In the genomic region with DNA sequence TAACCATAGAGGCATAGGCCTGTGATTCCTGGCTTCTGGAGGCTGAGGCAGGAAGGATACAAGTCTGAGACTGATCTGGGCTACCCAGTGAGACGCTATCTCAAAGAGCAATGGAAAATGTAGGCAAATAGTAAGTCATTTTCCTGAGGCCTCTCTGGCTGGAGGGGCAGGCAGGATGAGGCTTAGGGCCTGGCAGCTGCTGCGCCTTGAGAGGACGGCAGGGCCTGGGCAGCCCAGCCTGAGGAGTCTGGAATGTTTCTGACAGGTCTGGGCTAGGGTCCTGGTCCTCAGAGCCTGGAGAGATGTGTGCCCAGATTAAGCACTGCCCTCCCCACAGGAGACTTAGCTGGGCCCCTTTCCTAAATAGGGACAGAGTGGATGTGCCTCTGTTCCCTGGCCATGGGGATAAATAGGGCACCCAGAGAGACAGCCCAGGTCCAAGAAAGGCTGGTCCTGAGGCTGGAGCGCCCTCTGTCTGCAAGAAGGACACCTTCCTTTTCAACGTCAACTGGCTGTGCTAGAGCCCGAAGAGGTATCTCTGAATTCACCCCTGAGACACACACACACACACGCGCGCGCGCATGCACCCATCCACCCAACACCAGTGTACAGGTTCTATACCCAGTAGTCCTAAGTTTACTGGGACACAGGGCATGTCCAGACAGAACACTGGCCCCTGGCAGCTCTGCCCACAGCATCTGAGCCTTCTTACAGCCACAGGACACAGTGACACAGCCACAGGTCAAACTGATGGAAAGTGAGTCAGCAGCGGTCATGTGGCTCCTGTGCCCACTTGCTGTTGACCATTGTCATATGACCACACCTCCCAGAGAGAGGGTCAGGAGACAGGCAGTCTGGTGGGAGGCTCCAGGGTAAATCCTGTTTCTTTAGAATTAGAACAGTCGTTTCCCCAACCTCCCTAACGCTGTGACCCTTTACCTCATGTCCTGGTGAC, we compare ENCODE assay signal across 8 mouse cellular contexts. TPM values are rescaled to one million over a fixed set of nuclear protein-coding genes. Genes with fewer than 3 reads are reported as not detected.
A peak's percentile ranks its signal among the peaks of the same experiment; 100 is the strongest.
DNase-seq lines count a peak whose midpoint lies in the region; ATAC-seq and TF ChIP-seq lines count a peak whose summit lies in the region.

No protein-coding gene starts in this region.

- H3K27me3 ChIP-seq in heart, adult 2 months (ENCODE audit: control insufficient read depth, insufficient read depth, low read length) = no peaks in the 10 kb centered on the region
- H3K27me3 ChIP-seq in intestine, embryonic 15.5 days (replicated peaks) = no peaks in the 10 kb centered on the region

- intact Hi-C loops in heart, adult 2 months (cut with DNase I) = no loop called here

- 0 out of 2 replicates have a peak, but pooled peaks have one; percentile 34 for ATAC-seq in intestine, embryonic 15.5 days

- WGBS in heart, adult 2 months = 62% methylated on average over 14 of the region's 14 CpGs
- 59% methylated on average over 14 of the region's 14 CpGs for WGBS in intestine, embryonic 15.5 days

- no peak overlapping the region for H3K4me3 ChIP-seq in heart, adult 2 months
- no peak overlapping the region for H3K4me3 ChIP-seq in intestine, embryonic 15.5 days (replicated peaks)

- H3K4me2 ChIP-seq in intestine, embryonic 15.5 days (replicated peaks) = no peak overlapping the region

- peak in 1 of 2 experiments; percentile 34 for DNase-seq in heart, adult 2 months
- DNase-seq in heart, adult 8-10 months (ENCODE audit: low spot score) = no peak
- DNase-seq in 3T3-L1 (ENCODE audit: low read depth, low spot score) (peak; percentile 47), adipocyte (ENCODE audit: low spot score) (peak; percentile 8)
- DNase-seq in embryo, embryonic 10 days (ENCODE audit: low spot score) = peak; percentile 69
- peak; percentile 43 for DNase-seq in lung, postnatal 14 days
- DNase-seq in urinary bladder, postnatal 25 days (ENCODE audit: low spot score) = peak; percentile 42

- peak; percentile 61 for TF ChIP-seq CTCF in heart, adult 2 months (IDR thresholded peaks at IDR 0.05)

- no peaks in the 10 kb centered on the region for H3K9me3 ChIP-seq in intestine, embryonic 15.5 days

- TF ChIP-seq POLR2A in heart, adult 2 months (IDR thresholded peaks at IDR 0.05; ENCODE audit: insufficient read depth, low read depth, low read length) = no peak

- no peaks in the 10 kb centered on the region for H3K36me3 ChIP-seq in heart, adult 2 months (ENCODE audit: control insufficient read depth, insufficient read depth, low read length)
- H3K36me3 ChIP-seq in intestine, embryonic 15.5 days = no peaks in the 10 kb centered on the region

- no peak overlapping the region for H3K9ac ChIP-seq in heart, adult 2 months (ENCODE audit: low read depth, low read length)
- H3K9ac ChIP-seq in intestine, embryonic 15.5 days = no peak overlapping the region

- TF ChIP-seq EP300 in heart, adult 2 months (IDR thresholded peaks at IDR 0.05; ENCODE audit: insufficient read depth, low read depth, low read length) = no peak

- H3K4me1 ChIP-seq in heart, adult 2 months (ENCODE audit: control insufficient read depth, insufficient read depth, low read length) = no peaks in the 10 kb centered on the region; the same call in 1 of the 2 replicates
- H3K4me1 ChIP-seq in intestine, embryonic 15.5 days (replicated peaks) = no peaks in the 10 kb centered on the region

- H3K79me2 ChIP-seq in heart, adult 2 months (replicated peaks; ENCODE audit: control insufficient read depth, insufficient read depth, low read length) = no peaks in the 10 kb centered on the region

- H3K27ac ChIP-seq in heart, adult 2 months = no peak overlapping the region
- H3K27ac ChIP-seq in intestine, embryonic 15.5 days = no peak overlapping the region

RNA-seq across cellular contexts. Expression of a gene that starts 9.3 kb away (rescaled TPM):
- total RNA-seq in heart, adult 2 months (2021) = 1 to 10 TPM in 1 of 2 experiments, under 1 TPM in 1; 0.61 to 1.5 TPM
- polyA plus RNA-seq in heart, adult 2 months (2012; rRNA removed) = 1.4 and 1.6 TPM in 2 replicates
- 1 to 10 TPM in 3 of 4 experiments, under 1 TPM in 1; 0.84 to 2.7 (median 1.6) TPM for total RNA-seq in heart, adult 8-10 months (2022)
- polyA plus RNA-seq in intestine, embryonic 15.5 days (2015; fragmentation: Nextera tagmentation; extraction: Ambion mirVana) = 1.1 TPM in 2 replicates

RNA-seq across cellular contexts. Expression of a gene that starts 40.9 kb away (rescaled TPM):
- under 1 TPM; 0.30 to 0.42 TPM for total RNA-seq in heart, adult 2 months (2021)
- 0.15 and 0.23 TPM in 2 replicates for polyA plus RNA-seq in heart, adult 2 months (2012; rRNA removed)
- total RNA-seq in heart, adult 8-10 months (2022) = under 1 TPM; 0.35 to 0.59 (median 0.39) TPM
- polyA plus RNA-seq in intestine, embryonic 15.5 days (2015; fragmentation: Nextera tagmentation; extraction: Ambion mirVana) = 4.7 and 6.5 TPM in 2 replicates
